Mouse (Mus musculus): Measurements from ENCODE around the gene Pmpca.

- TF ChIP-seq CTCF (conservative IDR thresholded peaks at IDR 0.05; ENCODE audit: low read length) (no peak), NANOG (IDR thresholded peaks at IDR 0.05; ENCODE audit: borderline replicate concordance, low read length) (no peak)
These were observed 26.1 kb upstream of the Pmpca start for GRCm38 (mm10) chr2:26362991-26363390.
